Mouse (Mus musculus) erythroblast, adult 5-6 weeks (primary cell): ENCODE results near the gene Guca2a. TPM values are rescaled to one million over a fixed set of nuclear protein-coding genes. Genes with fewer than 3 reads are reported as not detected.

Experiments
- ATAC-seq: replicated peaks from 2 replicates; pipeline ENCODE4 v1.8.0; 2016; ENCODE audit warnings: moderate number of reproducible peaks, mild to moderate bottlenecking, moderate TSS enrichment, inconsistent platforms; ENCODE audit not compliant: poor library complexity, low FRiP score, severe bottlenecking
- total RNA-seq, 2 experiments: library from RNA; stranded (forward) in 1 of 2; stranded (reverse) in 1 of 2; fragments of 150-400 nt in 1 of 2; fragments of 200-764, 138-1000 nt in 1 of 2; gene quantifications; 2 replicates each; pipeline versions ENCODE4 v1.2.3 to v1.2.4; 2015 to 2017; ENCODE audit warnings: low replicate concordance in 2 of 2

The Guca2a gene
- total RNA-seq, 2 experiments from 2014 or later = not detected

- no peak for ATAC-seq
These were observed 45.1 kb downstream of the Guca2a start for GRCm38 (mm10) chr4:119682596-119682995.

DNA sequence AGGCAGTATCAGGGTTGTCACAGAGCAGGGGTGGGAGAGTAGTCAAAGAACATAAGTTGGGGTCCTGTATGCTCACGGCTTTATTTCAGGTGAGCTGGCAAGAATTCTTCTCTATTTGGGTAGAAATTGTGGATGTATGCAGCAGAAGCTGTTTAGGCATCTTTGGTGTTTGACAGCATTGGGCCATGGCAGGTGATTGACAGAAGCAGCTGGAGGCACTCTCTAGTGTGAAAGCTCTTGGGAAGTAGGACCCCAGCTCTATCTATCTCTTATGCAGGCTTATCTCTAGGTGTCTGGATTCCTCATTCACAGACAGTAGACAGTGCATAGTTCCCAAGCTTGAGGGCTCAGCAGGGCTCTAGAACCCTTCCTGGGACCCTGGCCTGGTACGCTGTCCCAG is 48.2 kb downstream of the Guca2a start:
- no peak for ATAC-seq

Other genes with a start within 250 kb of the Guca2a start
- gene Ccdc30, start 222.2 kb upstream of the Guca2a start, total RNA-seq (2015; ENCODE audit: low replicate concordance) = not detected in 2 replicates
- not detected in 2 replicates for gene Ccdc30, start 222.2 kb upstream of the Guca2a start, total RNA-seq (2017; ENCODE audit: low replicate concordance)
- gene Ppcs, start 215.3 kb upstream of the Guca2a start, total RNA-seq (2015; ENCODE audit: low replicate concordance) = 4.2 and 8.1 TPM in 2 replicates
- 2.3 and 7.2 TPM in 2 replicates for gene Ppcs, start 215.3 kb upstream of the Guca2a start, total RNA-seq (2017; ENCODE audit: low replicate concordance)
- gene Zmynd12, start 214.9 kb upstream of the Guca2a start, total RNA-seq (2015; ENCODE audit: low replicate concordance) = 2.9 TPM in 1 of 2 replicates, not detected in the other
- 0.43 TPM in 1 of 2 replicates, not detected in the other for gene Zmynd12, start 214.9 kb upstream of the Guca2a start, total RNA-seq (2017; ENCODE audit: low replicate concordance)
- gene Rimkla, start 145.1 kb upstream of the Guca2a start, total RNA-seq (2015; ENCODE audit: low replicate concordance) = not detected in 2 replicates
- not detected in 2 replicates for gene Rimkla, start 145.1 kb upstream of the Guca2a start, total RNA-seq (2017; ENCODE audit: low replicate concordance)
- gene Foxj3, start 100.7 kb upstream of the Guca2a start, total RNA-seq (2015; ENCODE audit: low replicate concordance) = 5.0 and 16.1 TPM in 2 replicates
- 6.4 and 15.9 TPM in 2 replicates for gene Foxj3, start 100.7 kb upstream of the Guca2a start, total RNA-seq (2017; ENCODE audit: low replicate concordance)
- not detected in 2 replicates for gene Frg2f1, start 98.2 kb upstream of the Guca2a start, total RNA-seq (2015; ENCODE audit: low replicate concordance)
- not detected in 2 replicates for gene Frg2f1, start 98.2 kb upstream of the Guca2a start, total RNA-seq (2017; ENCODE audit: low replicate concordance)
- gene Guca2b, start 21.2 kb downstream of the Guca2a start, total RNA-seq (2015; ENCODE audit: low replicate concordance) = not detected in 2 replicates
- not detected in 2 replicates for gene Guca2b, start 21.2 kb downstream of the Guca2a start, total RNA-seq (2017; ENCODE audit: low replicate concordance)
- gene Hivep3, start 96.1 kb downstream of the Guca2a start, total RNA-seq (2015; ENCODE audit: low replicate concordance) = under 0.01 and 2.3 TPM in 2 replicates
- 0.51 TPM in 1 of 2 replicates, not detected in the other for gene Hivep3, start 96.1 kb downstream of the Guca2a start, total RNA-seq (2017; ENCODE audit: low replicate concordance)